ENCODE assay signal across 10 mouse cellular contexts in genomic region chr17:75436095-75436494, GRCm38 (mm10). TPM values are rescaled to one million over a fixed set of nuclear protein-coding genes. Genes with fewer than 3 reads are reported as not detected.
DNase-seq lines count a peak whose midpoint lies in the region; ATAC-seq and TF ChIP-seq lines count a peak whose summit lies in the region.
"Had no signal": no experiment of that assay in that cellular context is flagged by ENCODE, and none has a peak within 500 bp of the region (broad histone marks: within the 10 kb centered on the region; RNA-seq: fewer than 3 reads in every experiment).

No protein-coding gene starts in this region.

- no peak overlapping the region for H3K9ac ChIP-seq in midbrain, postnatal 0 days (replicated peaks; ENCODE audit: low read length, poor library complexity, severe bottlenecking)
- no peak overlapping the region for H3K9ac ChIP-seq in midbrain, embryonic 14.5 days (replicated peaks; ENCODE audit: low read length)
- H3K9ac ChIP-seq in intestine, embryonic 15.5 days, result no peak overlapping the region
- H3K9ac ChIP-seq in stomach, postnatal 0 days (ENCODE audit: low read length), result no peak overlapping the region
- no peak overlapping the region for H3K9ac ChIP-seq in hindbrain, embryonic 14.5 days

- no peak overlapping the region for H3K27ac ChIP-seq in midbrain, postnatal 0 days (ENCODE audit: low read depth, low read length)
- no peak overlapping the region for H3K27ac ChIP-seq in midbrain, embryonic 14.5 days (replicated peaks; ENCODE audit: low read depth, low read length)
- H3K27ac ChIP-seq in intestine, embryonic 15.5 days, result no peak overlapping the region
- peak overlapping the region; percentile 45; the same call in 1 of the 2 replicates for H3K27ac ChIP-seq in stomach, postnatal 0 days (replicated peaks)
- no peak overlapping the region; the same call in 1 of the 2 replicates for H3K27ac ChIP-seq in hindbrain, embryonic 14.5 days

- no peaks in the 10 kb centered on the region for H3K4me1 ChIP-seq in midbrain, postnatal 0 days (ENCODE audit: insufficient read depth, low read length)
- H3K4me1 ChIP-seq in midbrain, embryonic 14.5 days (ENCODE audit: control insufficient read depth, insufficient read depth, low read length), result peaks cover 4% of the 10 kb centered on the region; the same call in 1 of the 2 replicates
- no peaks in the 10 kb centered on the region for H3K4me1 ChIP-seq in intestine, embryonic 15.5 days (replicated peaks)
- no peaks in the 10 kb centered on the region for H3K4me1 ChIP-seq in stomach, postnatal 0 days (replicated peaks; ENCODE audit: control insufficient read depth, insufficient read depth)
- peaks cover 4% of the 10 kb centered on the region; the same call in 1 of the 2 replicates for H3K4me1 ChIP-seq in hindbrain, embryonic 14.5 days (replicated peaks; ENCODE audit: control insufficient read depth, insufficient read depth, low read length)

- H3K9me3 ChIP-seq in midbrain, postnatal 0 days (ENCODE audit: low read length), result no peaks in the 10 kb centered on the region
- H3K9me3 ChIP-seq in midbrain, embryonic 14.5 days (ENCODE audit: control insufficient read depth, low read length), result no peaks in the 10 kb centered on the region
- no peaks in the 10 kb centered on the region for H3K9me3 ChIP-seq in intestine, embryonic 15.5 days
- H3K9me3 ChIP-seq in stomach, postnatal 0 days (ENCODE audit: control insufficient read depth, low read length), result no peaks in the 10 kb centered on the region
- H3K9me3 ChIP-seq in hindbrain, embryonic 14.5 days (ENCODE audit: control insufficient read depth, low read length), result no peaks in the 10 kb centered on the region

- 83% methylated on average over 8 of the region's 8 CpGs for WGBS in midbrain, postnatal 0 days
- WGBS in midbrain, embryonic 14.5 days, result 83% methylated on average over 8 of the region's 8 CpGs
- WGBS in intestine, embryonic 15.5 days, result 64% methylated on average over 8 of the region's 8 CpGs
- WGBS in stomach, postnatal 0 days, result 59% methylated on average over 8 of the region's 8 CpGs
- WGBS in hindbrain, embryonic 14.5 days, result 87% methylated on average over 8 of the region's 8 CpGs

- TF ChIP-seq EP300 in stomach, postnatal 0 days (optimal IDR thresholded peaks at IDR 0.05), result no peak

- ATAC-seq in midbrain, postnatal 0 days (ENCODE audit: low FRiP score), result no peak
- no peak for ATAC-seq in midbrain, embryonic 14.5 days (ENCODE audit: low FRiP score, low TSS enrichment)
- no peak for ATAC-seq in intestine, embryonic 15.5 days
- no peak for ATAC-seq in stomach, postnatal 0 days (ENCODE audit: low FRiP score, low TSS enrichment)
- ATAC-seq in hindbrain, embryonic 14.5 days (ENCODE audit: low FRiP score), result no peak

- intact Hi-C loops in heart, postnatal 25 days (cut with DNase I), result no loop called here

- no peak overlapping the region for H3K4me2 ChIP-seq in midbrain, postnatal 0 days (ENCODE audit: low read depth, low read length, poor library complexity, severe bottlenecking)
- H3K4me2 ChIP-seq in midbrain, embryonic 14.5 days (ENCODE audit: low read length), result no peak overlapping the region
- no peak overlapping the region for H3K4me2 ChIP-seq in intestine, embryonic 15.5 days (replicated peaks)
- H3K4me2 ChIP-seq in stomach, postnatal 0 days (replicated peaks; ENCODE audit: low read depth), result no peak overlapping the region
- H3K4me2 ChIP-seq in hindbrain, embryonic 14.5 days (replicated peaks), result no peak overlapping the region

- no peak for TF ChIP-seq CTCF in midbrain, postnatal 0 days (IDR thresholded peaks at IDR 0.05)
- no peak for TF ChIP-seq CTCF in stomach, postnatal 0 days (IDR thresholded peaks at IDR 0.05; ENCODE audit: low read depth)

- H3K36me3 ChIP-seq in midbrain, postnatal 0 days (ENCODE audit: insufficient read depth, low read length), result no peaks in the 10 kb centered on the region
- H3K36me3 ChIP-seq in midbrain, embryonic 14.5 days (ENCODE audit: control insufficient read depth, insufficient read depth, low read length), result no peaks in the 10 kb centered on the region
- H3K36me3 ChIP-seq in intestine, embryonic 15.5 days, result no peaks in the 10 kb centered on the region
- H3K36me3 ChIP-seq in stomach, postnatal 0 days (ENCODE audit: control insufficient read depth, insufficient read depth, low read length), result no peaks in the 10 kb centered on the region
- H3K36me3 ChIP-seq in hindbrain, embryonic 14.5 days (replicated peaks; ENCODE audit: control insufficient read depth, insufficient read depth), result no peaks in the 10 kb centered on the region

- H3K27me3 ChIP-seq in midbrain, postnatal 0 days (ENCODE audit: insufficient read depth, low read length), result no peaks in the 10 kb centered on the region
- no peaks in the 10 kb centered on the region for H3K27me3 ChIP-seq in midbrain, embryonic 14.5 days (ENCODE audit: control insufficient read depth, insufficient read depth, low read length)
- H3K27me3 ChIP-seq in intestine, embryonic 15.5 days (replicated peaks), result no peaks in the 10 kb centered on the region
- no peaks in the 10 kb centered on the region for H3K27me3 ChIP-seq in stomach, postnatal 0 days (ENCODE audit: control insufficient read depth, insufficient read depth, low read length)
- no peaks in the 10 kb centered on the region for H3K27me3 ChIP-seq in hindbrain, embryonic 14.5 days (ENCODE audit: control insufficient read depth, insufficient read depth, low read length)

- peak; percentile 38 for DNase-seq in heart, adult 8-10 months (ENCODE audit: low spot score)
- no peak for DNase-seq in heart, postnatal 25 days (ENCODE audit: low spot score)
- DNase-seq in midbrain, postnatal 0 days (ENCODE audit: low spot score), result no peak
- no peak for DNase-seq in midbrain, embryonic 14.5 days
- no peak for DNase-seq in stomach, postnatal 0 days (ENCODE audit: low spot score)
- DNase-seq in layer of hippocampus, adult 9-11 months, result no peak
- DNase-seq in hindbrain, embryonic 14.5 days (ENCODE audit: low spot score), result no peak
- DNase-seq: cerebellum, postnatal 36 days; thymus, adult 18-20 months had no signal

- 0 out of 2 replicates have a peak overlapping the region, but pooled peaks have one; percentile 2 for H3K4me3 ChIP-seq in midbrain, postnatal 0 days (ENCODE audit: low read depth, low read length)
- no peak overlapping the region for H3K4me3 ChIP-seq in midbrain, embryonic 14.5 days (replicated peaks; ENCODE audit: low read depth, low read length)
- peak overlapping the region; percentile 2; the same call in 1 of the 2 replicates for H3K4me3 ChIP-seq in intestine, embryonic 15.5 days (replicated peaks)
- peak overlapping the region; percentile 20; the same call in 1 of the 2 replicates for H3K4me3 ChIP-seq in stomach, postnatal 0 days (ENCODE audit: low read depth, low read length)
- H3K4me3 ChIP-seq in hindbrain, embryonic 14.5 days (replicated peaks; ENCODE audit: low read length), result no peak overlapping the region

RNA-seq across cellular contexts. Expression of gene Rasgrp3, which starts 0.4 kb away (rescaled TPM):
- total RNA-seq in heart, adult 8-10 months (2022), result 10 to 100 TPM; 19.3 to 34.3 (median 30.2) TPM
- total RNA-seq in heart, postnatal 25 days (2021), result 10 to 100 TPM; 25.2 to 29.7 TPM
- total RNA-seq in midbrain, postnatal 0 days (2014; rRNA removed), result 8.1 and 9.3 TPM in 2 replicates
- 3.2 and 4.8 TPM in 2 replicates for polyA plus RNA-seq in midbrain, postnatal 0 days (2015; fragmentation: Nextera tagmentation; extraction: Ambion mirVana)
- polyA plus RNA-seq in midbrain, embryonic 14.5 days (2014; fragmentation: Nextera tagmentation; extraction: Ambion mirVana), result 2.6 and 8.4 TPM in 2 replicates
- 12.9 and 13.3 TPM in 2 replicates for polyA plus RNA-seq in intestine, embryonic 15.5 days (2015; fragmentation: Nextera tagmentation; extraction: Ambion mirVana)
- polyA plus RNA-seq in stomach, postnatal 0 days (2015; fragmentation: Nextera tagmentation; extraction: Ambion mirVana), result 5.2 and 8.2 TPM in 2 replicates
- 7.2 and 8.6 TPM in 2 replicates for polyA plus RNA-seq in hindbrain, embryonic 14.5 days (2014; fragmentation: Nextera tagmentation; extraction: Ambion mirVana)

Comparison
In these comparisons a context has a peak if more than half of its experiments do, and no peak if none do; other contexts are left out.
1. H3K4me3 ChIP-seq: peak in midbrain, postnatal 0 days (single experiment), intestine, embryonic 15.5 days (single experiment) and stomach, postnatal 0 days (single experiment); none in midbrain, embryonic 14.5 days (single experiment) and hindbrain, embryonic 14.5 days (single experiment).